8 mouse cellular contexts compared by ENCODE assay signal in the genomic region with DNA sequence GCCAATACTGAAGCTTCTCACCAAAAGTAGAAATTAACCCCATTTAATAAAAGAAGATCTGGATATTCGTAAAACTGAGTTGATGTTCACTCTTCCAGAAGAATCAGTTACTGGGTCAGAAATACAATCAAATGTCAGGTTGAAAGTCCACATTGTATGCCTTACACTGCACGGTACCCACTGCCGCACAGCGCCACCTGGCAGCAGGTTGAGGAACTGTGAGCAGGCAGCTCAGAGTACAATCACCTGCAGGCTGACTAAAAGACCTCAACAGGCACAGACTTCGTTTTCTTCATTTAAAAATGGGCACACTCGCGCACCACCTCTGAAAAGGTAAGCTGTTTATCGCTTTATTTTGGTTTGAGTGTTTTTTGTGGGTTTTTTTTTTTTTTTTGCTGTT.
A peak's percentile ranks its signal among the peaks of the same experiment; 100 is the strongest.
DNase-seq lines count a peak whose midpoint lies in the region; ATAC-seq and TF ChIP-seq lines count a peak whose summit lies in the region.

No protein-coding gene starts in this region.

- H3K9me3 ChIP-seq in ES-Bruce4 (replicated peaks; ENCODE audit: control insufficient read depth, insufficient read depth, low read length, poor library complexity, severe bottlenecking), result no peaks in the 10 kb centered on the region

- peak; percentile 8 for DNase-seq in adrenal gland, adult 8-10 months
- DNase-seq in embryo, embryonic 11.5 days (ENCODE audit: low read depth, low spot score), result peak; percentile 24
- peak; percentile 59 to 82 for DNase-seq in layer of hippocampus, adult 2 months (ENCODE audit: low spot score in 2 of 2)
- peak; percentile 1 for DNase-seq in lung, postnatal 25 days (ENCODE audit: low spot score)
- DNase-seq in right cerebral cortex, postnatal 14 days, result peak; percentile 68

- peak; percentile 97 for TF ChIP-seq CTCF in ES-Bruce4 (IDR thresholded peaks at IDR 0.05; ENCODE audit: low read depth, low read length)
- TF ChIP-seq CTCF in layer of hippocampus, adult 2 months (conservative IDR thresholded peaks at IDR 0.05), result peak; percentile 99

- H3K4me1 ChIP-seq in ES-Bruce4 (ENCODE audit: control insufficient read depth, insufficient read depth, low read length), result no peaks in the 10 kb centered on the region

- H3K4me3 ChIP-seq in ES-Bruce4 (ENCODE audit: low read depth, low read length), result no peak overlapping the region
- no peak overlapping the region for H3K4me3 ChIP-seq in layer of hippocampus, adult 2 months

- no peak overlapping the region for H3K27ac ChIP-seq in ES-Bruce4 (ENCODE audit: insufficient read depth, low read length)
- no peak overlapping the region for H3K27ac ChIP-seq in layer of hippocampus, adult 2 months

- peak; percentile 60 to 69; a peak in 3 of 4 replicates for ATAC-seq in hematopoietic stem cell, adult 5-6 weeks (replicated peaks in 1 of 2; ENCODE audit: insufficient read depth in 1 of 2, low FRiP score in 2 of 2, low TSS enrichment in 1 of 2, low read depth in 1 of 2, poor library complexity in 2 of 2, severe bottlenecking in 2 of 2)
- no peak for ATAC-seq in activated CD4-positive, CD25-positive, alpha-beta regulatory T cell, adult 4 months

- TF ChIP-seq POLR2A in ES-Bruce4 (IDR thresholded peaks at IDR 0.05; ENCODE audit: insufficient read depth, low read length), result no peak

- no peak for TF ChIP-seq EP300 in ES-Bruce4 (IDR thresholded peaks at IDR 0.05; ENCODE audit: insufficient read depth, low read depth, low read length)

- H3K36me3 ChIP-seq in ES-Bruce4 (ENCODE audit: control insufficient read depth, insufficient read depth, low read length, poor library complexity, severe bottlenecking), result no peaks in the 10 kb centered on the region

- no peaks in the 10 kb centered on the region for H3K27me3 ChIP-seq in ES-Bruce4 (ENCODE audit: control insufficient read depth, insufficient read depth, low read length, poor library complexity, severe bottlenecking)

- no peak overlapping the region for H3K9ac ChIP-seq in ES-Bruce4 (ENCODE audit: low read depth, poor library complexity, severe bottlenecking)

Comparison
In these comparisons a context has a peak if more than half of its experiments do, and no peak if none do; other contexts are left out.
1. DNase-seq: peak in every context shown above with its lines; median percentile 70 in layer of hippocampus, adult 2 months; 68 in right cerebral cortex, postnatal 14 days; 24 in embryo, embryonic 11.5 days; 8 in adrenal gland, adult 8-10 months; 1 in lung, postnatal 25 days.